Mouse (Mus musculus): ENCODE measurements around the gene Cd302.

Gene Cd302

GRCm38 (mm10) chr2:60252782-60253181 is 31.5 kb downstream of the Cd302 start:
- DNase-seq: no peak

DNA sequence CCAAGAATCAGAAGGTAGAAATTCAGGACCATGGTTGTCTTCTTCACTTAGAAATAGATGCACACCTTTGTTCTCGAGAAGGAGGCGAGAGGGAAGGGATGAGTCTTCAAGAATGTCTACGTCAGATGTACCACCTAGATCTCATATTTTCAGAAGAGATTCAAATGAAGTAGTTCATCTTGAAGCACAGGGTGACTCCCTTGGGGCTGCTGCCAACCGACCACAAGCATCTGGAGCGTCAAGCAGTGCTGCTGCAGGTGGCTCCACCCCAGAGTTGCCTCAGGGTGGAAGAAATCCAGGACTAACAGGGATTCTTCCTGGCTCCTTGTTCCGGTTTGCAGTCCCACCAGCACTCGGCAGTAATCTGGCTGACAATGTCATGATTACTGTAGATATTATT is 49.8 kb downstream of the Cd302 start:
- no peak for DNase-seq

DNA sequence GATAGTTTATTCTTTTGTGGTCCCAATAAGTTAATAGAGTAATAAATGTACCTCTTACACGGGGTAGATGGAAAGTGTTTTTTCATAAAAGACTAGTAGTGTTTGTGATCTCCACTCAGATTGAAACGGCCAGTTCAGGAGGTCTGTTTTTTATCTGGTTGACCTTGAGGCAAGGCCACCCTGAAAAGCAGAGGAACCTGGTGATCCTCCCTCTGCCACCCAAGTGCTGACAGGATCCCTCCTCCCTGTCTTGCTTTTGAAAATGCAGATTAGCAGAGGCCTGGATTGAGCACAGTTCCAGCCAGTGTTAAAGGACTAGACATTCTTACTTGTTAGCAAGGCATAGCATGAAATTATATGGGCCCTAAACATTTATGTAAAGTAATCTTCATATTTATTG is 51.1 kb downstream of the Cd302 start:
- DNase-seq: no peak

DNA sequence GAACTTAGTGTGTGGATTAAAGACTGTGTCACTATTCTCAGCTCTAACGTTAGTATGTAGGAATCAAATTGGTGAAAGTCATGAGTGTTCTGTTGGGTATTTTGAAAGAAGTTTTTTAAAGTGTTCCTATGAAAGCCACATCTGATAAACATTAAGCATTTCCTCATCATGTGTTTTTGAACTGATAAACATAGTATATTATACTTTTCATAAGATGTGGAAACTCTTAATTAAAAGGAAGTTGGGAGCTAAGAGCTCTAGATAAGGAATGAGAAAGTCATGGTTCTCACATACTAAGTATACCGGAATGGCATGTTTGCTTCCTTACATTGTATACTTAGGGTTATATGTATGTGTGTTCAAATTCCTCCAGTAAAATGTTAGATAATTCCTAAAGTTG is 53.9 kb downstream of the Cd302 start:
- DNase-seq: no peak

DNA sequence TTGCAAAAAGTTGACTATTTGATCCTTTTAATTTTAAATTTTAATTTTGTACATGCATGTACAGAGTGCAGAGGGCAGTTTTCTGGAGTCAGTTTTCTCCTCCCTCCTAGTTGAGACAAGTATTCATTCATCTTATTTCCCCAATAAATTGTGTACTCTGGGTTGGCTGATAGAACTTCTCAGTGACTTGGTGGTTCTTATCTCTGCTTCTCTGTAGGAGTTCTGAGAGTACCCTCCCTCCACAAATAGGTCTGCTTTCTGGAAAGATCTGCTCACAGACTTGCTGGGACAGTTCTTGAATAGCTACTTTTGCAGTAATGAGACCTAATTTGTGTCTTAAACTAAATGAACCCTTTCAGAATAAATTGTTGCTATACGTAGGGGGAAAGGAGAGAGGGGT is 55.8 kb downstream of the Cd302 start:
- DNase-seq: no peak

- no peak for DNase-seq
These were observed 60.8 kb downstream of the Cd302 start for GRCm38 (mm10) chr2:60223489-60223888.

GRCm38 (mm10) chr2:60221954-60222353 is 62.3 kb downstream of the Cd302 start:
- DNase-seq: no peak

DNA sequence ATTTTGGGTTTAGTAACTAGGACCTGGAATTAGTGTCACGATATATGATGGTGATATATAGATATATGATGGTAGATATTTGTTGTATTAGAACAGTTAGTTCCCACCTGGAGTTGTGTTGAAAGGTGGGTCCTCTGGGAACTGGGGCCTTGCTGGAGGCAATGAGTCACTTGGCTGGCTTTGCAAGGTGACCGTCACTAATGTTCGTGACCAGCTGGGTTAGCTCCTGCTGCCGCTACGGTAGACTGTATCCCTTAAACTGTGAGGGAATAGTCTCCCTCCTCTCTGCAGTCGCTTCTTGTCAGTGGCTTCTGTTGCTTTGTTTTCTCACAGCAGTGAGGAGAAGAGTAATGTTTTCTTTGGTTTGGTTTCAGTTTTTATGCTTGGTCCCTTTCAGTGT is 63.1 kb downstream of the Cd302 start:
- no peak for DNase-seq

GRCm38 (mm10) chr2:60217620-60218019 is 66.7 kb downstream of the Cd302 start:
- no peak for DNase-seq

DNA sequence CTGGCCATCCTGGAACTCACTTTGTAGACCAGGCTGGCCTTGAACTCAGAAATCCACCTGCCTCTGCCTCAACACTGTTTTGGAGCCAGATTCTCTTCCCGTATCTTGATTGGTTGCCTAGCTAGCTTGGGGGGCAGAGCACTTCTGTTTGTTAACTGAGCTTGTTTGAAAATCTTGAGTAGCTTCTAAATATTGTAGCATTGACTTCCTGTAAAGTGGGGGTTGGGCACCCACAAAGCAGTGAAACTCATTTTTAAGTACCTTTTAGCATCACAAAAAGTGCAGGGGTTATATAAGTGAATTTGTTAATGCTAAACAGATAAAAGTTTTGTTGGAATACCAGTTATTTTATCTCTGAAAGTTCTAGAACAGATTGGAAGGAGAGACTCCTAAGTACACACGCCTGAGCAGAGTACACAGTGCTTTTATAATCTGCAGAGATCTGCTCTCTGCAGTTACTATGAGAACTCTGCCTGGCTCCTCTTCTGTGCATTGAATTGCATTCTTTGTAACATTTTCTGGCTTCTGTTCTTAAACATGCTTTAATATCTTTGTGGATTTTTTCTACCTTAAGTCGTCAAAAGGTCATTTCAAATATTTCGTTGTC is 67.6 kb downstream of the Cd302 start:
- peak; percentile 17 for DNase-seq

DNA sequence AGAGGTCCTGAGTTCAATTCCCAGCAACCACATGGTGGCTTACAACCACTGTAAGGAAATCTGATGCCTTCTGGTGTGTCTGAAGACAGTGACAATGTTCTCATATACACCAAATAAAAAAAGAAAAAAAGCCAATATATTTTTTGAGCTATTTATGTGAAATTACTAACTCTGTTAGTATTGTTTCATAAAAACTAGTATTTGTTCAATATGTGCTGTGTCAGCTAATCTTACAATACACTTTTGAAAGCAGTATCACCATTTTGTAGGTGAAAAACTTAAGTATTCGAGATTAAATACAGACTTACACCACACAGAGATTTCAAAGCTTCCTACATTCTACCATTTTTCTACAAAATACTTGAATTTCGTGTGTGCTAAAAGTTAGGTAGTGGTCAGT is 69.6 kb downstream of the Cd302 start:
- DNase-seq: no peak

- no peak for DNase-seq
These were observed 71.8 kb downstream of the Cd302 start for GRCm38 (mm10) chr2:60212488-60212887.

GRCm38 (mm10) chr2:60210821-60211220 is 73.5 kb downstream of the Cd302 start:
- peak; percentile 19 for DNase-seq

DNA sequence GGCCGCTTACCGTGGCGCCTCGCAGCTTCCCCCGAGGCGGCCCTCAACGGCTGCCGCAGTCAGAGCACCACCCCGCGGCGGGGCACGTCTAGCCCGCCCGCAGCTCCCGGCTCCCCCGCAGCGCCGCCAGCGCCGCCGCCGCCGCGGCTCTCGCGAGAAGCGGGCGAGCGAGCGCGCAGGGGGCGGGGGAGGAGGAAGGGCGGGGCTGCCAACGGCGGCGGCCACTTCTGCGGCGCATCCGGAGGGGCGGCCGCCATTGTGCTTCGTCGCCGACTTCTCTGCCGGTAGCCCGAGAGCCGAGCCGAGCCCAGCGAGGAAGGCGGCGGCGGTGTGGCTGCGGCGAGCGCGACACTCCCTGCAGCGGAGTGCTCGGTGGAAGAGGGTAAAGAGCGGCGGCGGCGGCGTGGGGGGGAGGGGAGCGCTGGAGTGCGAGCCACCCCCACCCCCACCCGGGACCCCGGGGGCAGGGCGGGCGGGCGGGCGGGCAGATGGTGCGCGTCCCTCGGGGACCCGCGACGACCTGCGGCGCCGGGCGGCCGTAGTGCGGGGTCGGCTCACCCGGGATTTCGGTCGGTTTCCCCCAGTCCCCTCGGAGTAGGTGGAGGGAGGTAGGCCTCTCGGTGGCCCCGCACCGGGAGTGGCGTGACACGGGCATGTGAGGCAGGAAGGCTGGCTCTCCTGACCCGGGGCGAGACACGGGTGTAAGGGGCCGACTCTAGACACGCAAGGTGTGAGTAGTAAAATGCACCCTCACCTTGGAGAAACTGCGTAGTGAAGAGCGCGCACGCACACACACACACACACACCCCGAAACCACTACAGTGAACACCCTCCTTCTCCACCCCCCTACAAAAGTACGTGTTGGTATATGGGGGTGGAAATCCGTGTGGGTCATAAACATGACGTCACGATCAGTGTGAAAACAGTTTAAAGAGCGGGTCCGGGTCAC is 74.3 kb downstream of the Cd302 start, which contains the start of the genes Baz2b and March7:
Gene Baz2b (minus strand): TSS at position 137 of the 949 bp plus-strand sequence.
Gene March7 (plus strand): TSS at position 185 of the 949 bp plus-strand sequence.
- DNase-seq: peak; percentile 94

DNA sequence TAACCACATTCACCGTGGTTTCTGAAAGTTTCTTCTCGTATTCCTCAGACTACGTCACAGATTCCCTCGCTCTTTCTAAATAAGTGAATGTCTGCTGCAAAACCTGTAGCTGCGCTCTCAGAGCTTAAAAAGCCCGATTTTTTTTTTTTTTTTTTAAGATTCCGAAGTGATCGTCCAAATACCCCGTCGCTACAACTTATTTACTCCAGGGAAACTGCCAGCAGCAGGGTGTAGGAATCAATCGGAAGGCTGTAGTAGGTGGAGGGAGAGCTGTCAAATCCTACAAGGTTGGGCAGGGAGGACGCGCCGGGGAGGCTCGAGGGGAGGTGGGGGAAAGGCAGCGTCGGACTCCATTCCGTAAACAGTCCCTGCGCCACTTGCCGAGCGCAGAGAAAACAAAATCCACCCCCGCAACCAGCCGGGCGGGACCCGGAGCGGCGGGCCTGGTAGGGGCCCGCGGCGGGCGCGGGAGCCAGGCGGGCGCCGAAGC is 75.1 kb downstream of the Cd302 start:
- peak; percentile 70 for DNase-seq

DNA sequence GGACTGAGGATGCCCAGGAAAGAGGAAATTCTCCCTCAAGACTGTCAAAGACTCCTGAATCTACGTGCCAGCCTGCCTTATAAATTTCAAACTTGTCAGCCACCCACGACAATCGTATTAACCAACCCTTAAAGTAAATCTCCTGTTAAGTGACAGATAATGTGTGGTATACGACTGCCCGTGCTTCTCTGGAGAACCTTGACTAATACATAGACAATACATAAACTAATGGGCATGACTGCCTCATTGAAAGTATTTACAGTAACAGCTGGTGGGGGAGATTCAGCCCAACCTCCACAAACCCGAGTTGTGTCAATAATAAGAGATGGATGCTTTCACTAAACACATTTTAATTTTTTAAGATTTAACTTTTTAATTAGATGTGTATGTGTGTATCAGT is 78.5 kb downstream of the Cd302 start:
- DNase-seq: no peak

GRCm38 (mm10) chr2:60204162-60204561 is 80.1 kb downstream of the Cd302 start:
- DNase-seq: no peak

GRCm38 (mm10) chr2:60203733-60204132 is 80.6 kb downstream of the Cd302 start:
- no peak for DNase-seq

DNA sequence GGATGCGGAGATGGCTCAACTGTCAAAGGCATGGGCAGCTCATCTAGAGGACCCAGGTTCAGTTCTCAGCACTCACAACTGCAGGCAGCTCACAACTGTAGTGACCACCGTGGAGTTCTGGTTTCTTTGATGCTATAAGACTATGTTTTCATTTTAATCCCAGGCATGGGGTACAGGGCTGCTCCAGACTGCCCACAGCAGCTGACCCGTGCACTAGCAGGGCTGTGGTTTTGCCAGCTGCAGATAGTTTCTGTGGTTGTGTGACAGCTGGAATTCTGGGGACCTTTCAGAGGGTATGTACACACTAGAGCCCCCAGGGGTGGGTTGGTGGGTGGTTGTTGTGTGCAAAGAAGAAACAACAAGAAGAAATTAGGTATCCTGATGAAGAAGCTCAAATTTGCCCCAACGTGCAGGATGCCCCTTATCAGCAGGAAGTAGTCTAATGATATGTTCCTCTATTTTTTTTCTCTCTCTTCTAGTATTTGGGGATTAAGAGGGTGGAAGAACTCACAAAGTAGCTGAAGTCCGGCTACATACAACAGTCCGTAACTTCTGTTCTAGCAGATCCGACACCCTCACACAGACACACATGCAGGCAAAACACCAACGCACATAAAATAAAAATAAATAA is 81.3 kb downstream of the Cd302 start:
- no peak for DNase-seq
